Mouse (Mus musculus): Measurements from ENCODE around the gene Higd1a.

Higd1a gene

GRCm38 (mm10) chr9:121858153-121858488 lies at the start of gene Higd1a:
Gene Higd1a (minus strand): TSS chr9:121858362.
- no peak for DNase-seq

GRCm38 (mm10) chr9:121907356-121908070 lies 49.4 kb upstream of the Higd1a start:
- DNase-seq, result no peak

- no peak for DNase-seq
These were observed 48.3 kb upstream of the Higd1a start for GRCm38 (mm10) chr9:121906456-121906855.

- no peak for DNase-seq
These were observed 47.5 kb upstream of the Higd1a start for GRCm38 (mm10) chr9:121905556-121906185.

- DNase-seq, result no peak
These were observed 46.8 kb upstream of the Higd1a start for GRCm38 (mm10) chr9:121904946-121905345.

- DNase-seq, result no peak
These were observed 46.2 kb upstream of the Higd1a start for GRCm38 (mm10) chr9:121904319-121904718.

- no peak for DNase-seq
These were observed 45.5 kb upstream of the Higd1a start for GRCm38 (mm10) chr9:121903476-121904305.

GRCm38 (mm10) chr9:121901710-121902700 lies 43.8 kb upstream of the Higd1a start:
- no peak for DNase-seq

GRCm38 (mm10) chr9:121900282-121900855 lies 42.2 kb upstream of the Higd1a start:
- no peak for DNase-seq

GRCm38 (mm10) chr9:121899306-121899705 lies 41.1 kb upstream of the Higd1a start:
- no peak for DNase-seq

- peak; percentile 63 for DNase-seq
These were observed 40.1 kb upstream of the Higd1a start, which contains the start of gene Ackr2 for GRCm38 (mm10) chr9:121898245-121898644. Gene Ackr2 (plus strand): TSS chr9:121898355.

- no peak for DNase-seq
These were observed 38.7 kb upstream of the Higd1a start for GRCm38 (mm10) chr9:121896820-121897219.

GRCm38 (mm10) chr9:121895392-121895993 lies 37.3 kb upstream of the Higd1a start:
- peak; percentile 80 for DNase-seq

- DNase-seq, result peak; percentile 72
These were observed 36.3 kb upstream of the Higd1a start for GRCm38 (mm10) chr9:121894447-121894846.

GRCm38 (mm10) chr9:121892057-121892687 lies 34.0 kb upstream of the Higd1a start:
- DNase-seq, result no peak

- DNase-seq, result no peak
These were observed 33.1 kb upstream of the Higd1a start for GRCm38 (mm10) chr9:121891301-121891700.

GRCm38 (mm10) chr9:121890441-121890941 lies 32.3 kb upstream of the Higd1a start:
- peak; percentile 87 for DNase-seq

- DNase-seq, result peak; percentile 35
These were observed 31.8 kb upstream of the Higd1a start for GRCm38 (mm10) chr9:121889927-121890440.

GRCm38 (mm10) chr9:121882015-121882457 lies 23.9 kb upstream of the Higd1a start:
- peak; percentile 82 for DNase-seq

- DNase-seq, result peak; percentile 54
These were observed 23.1 kb upstream of the Higd1a start for GRCm38 (mm10) chr9:121881301-121881700.

All from lung, postnatal 10 days (tissue).